Mouse (Mus musculus): Measurements from ENCODE around the gene Actr3b. TPM values are rescaled to one million over a fixed set of nuclear protein-coding genes. Genes with fewer than 3 reads are reported as not detected.
A peak's percentile ranks its signal among the peaks of the same experiment; 100 is the strongest.

Actr3b gene
- polyA plus RNA-seq, 1 experiment from 2014 or later = 4.1 TPM

DNA sequence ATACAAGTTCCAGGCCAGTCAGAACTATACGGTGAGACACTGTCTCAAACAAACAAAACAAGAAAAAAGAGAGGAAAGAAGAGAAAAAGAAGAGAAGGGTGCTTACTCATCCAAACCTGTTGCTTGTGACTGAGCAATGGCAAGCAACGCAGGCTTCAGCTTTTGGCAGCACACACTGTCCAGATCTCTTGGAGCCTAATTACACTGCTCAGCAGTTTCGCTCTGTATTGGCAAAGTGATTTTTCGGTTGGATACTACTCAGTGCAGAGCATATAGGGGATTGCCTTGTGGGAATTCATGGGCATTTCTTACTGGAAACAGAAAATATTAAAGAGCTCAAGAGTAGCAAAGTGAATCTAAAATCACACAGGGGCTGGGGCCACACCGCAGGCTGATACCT, 6.9 kb upstream of the Actr3b start:
- H3K27ac ChIP-seq = no peak overlapping the region
- no peaks in the 10 kb centered on the region; the same call in 1 of the 2 replicates for H3K4me1 ChIP-seq
- no peaks in the 10 kb centered on the region for H3K36me3 ChIP-seq
- no peak overlapping the region for H3K4me2 ChIP-seq
- no peak for ATAC-seq (ENCODE audit: insufficient read depth, low FRiP score, low read depth)
- no peak overlapping the region for H3K4me3 ChIP-seq (replicated peaks)
- no peaks in the 10 kb centered on the region for H3K9me3 ChIP-seq
- WGBS = 66% methylated on average over 5 of the region's 5 CpGs
- no peak overlapping the region for H3K9ac ChIP-seq
- H3K27me3 ChIP-seq (replicated peaks) = no peaks in the 10 kb centered on the region

GRCm38 (mm10) chr5:25753556-25754235, 6.1 kb upstream of the Actr3b start:
- no peaks in the 10 kb centered on the region for H3K9me3 ChIP-seq
- no peak overlapping the region for H3K4me2 ChIP-seq
- WGBS = 39% methylated on average over 8 of the region's 8 CpGs
- H3K4me3 ChIP-seq (replicated peaks) = no peak overlapping the region
- H3K27me3 ChIP-seq (replicated peaks) = no peaks in the 10 kb centered on the region
- H3K27ac ChIP-seq = no peak overlapping the region
- H3K4me1 ChIP-seq = no peaks in the 10 kb centered on the region; the same call in 1 of the 2 replicates
- no peaks in the 10 kb centered on the region for H3K36me3 ChIP-seq
- no peak overlapping the region for H3K9ac ChIP-seq
- no peak for ATAC-seq (ENCODE audit: insufficient read depth, low FRiP score, low read depth)

- no peak overlapping the region for H3K4me3 ChIP-seq (replicated peaks)
- WGBS = 6% methylated on average over 2 of the region's 2 CpGs
- H3K9me3 ChIP-seq = no peaks in the 10 kb centered on the region
- no peak overlapping the region for H3K4me2 ChIP-seq
- H3K36me3 ChIP-seq = no peaks in the 10 kb centered on the region
- ATAC-seq (ENCODE audit: insufficient read depth, low FRiP score, low read depth) = 0 out of 2 replicates have a peak, but pooled peaks have one; percentile 63
- H3K27ac ChIP-seq = no peak overlapping the region
- no peaks in the 10 kb centered on the region for H3K27me3 ChIP-seq (replicated peaks)
- no peak overlapping the region for H3K9ac ChIP-seq
- H3K4me1 ChIP-seq = peaks cover 1% of the 10 kb centered on the region; the same call in 1 of the 2 replicates
Measured at GRCm38 (mm10) chr5:25754236-25754766, 5.5 kb upstream of the Actr3b start.

DNA sequence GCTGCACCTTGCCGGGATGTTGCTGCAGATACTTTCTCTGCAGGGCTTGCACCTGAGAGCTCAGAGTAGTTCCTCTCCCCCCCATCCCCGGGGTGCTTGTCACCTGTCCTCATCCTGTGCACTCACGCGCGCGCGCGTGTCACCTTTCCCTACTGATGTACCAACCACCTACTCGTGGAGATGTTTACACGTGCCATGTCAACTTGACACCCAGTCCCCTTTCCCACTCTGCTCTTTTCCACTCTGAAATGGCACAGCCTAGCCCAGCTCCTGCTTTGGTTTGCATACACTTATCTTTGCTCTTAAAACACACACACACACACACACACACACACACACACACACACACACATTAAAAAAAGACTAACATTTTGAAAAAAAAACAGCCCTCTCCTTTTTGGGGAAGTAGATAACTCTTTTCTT, 624 bp downstream of the Actr3b start:
- Histone ChIP-seq H3K4me2 (peak overlapping the region; percentile 98), H3K9ac (no peak overlapping the region), H3K27me3 (replicated peaks) (0 out of 2 replicates have a peak, but pooled peaks cover 4% of the 10 kb centered on the region), H3K4me1 (0 out of 2 replicates have a peak, but pooled peaks cover 9% of the 10 kb centered on the region), H3K4me3 (replicated peaks) (peak overlapping the region; percentile 71), H3K27ac (no peak overlapping the region), H3K9me3 (no peaks in the 10 kb centered on the region), H3K36me3 (no peaks in the 10 kb centered on the region)
- 4% methylated on average over 10 of the region's 10 CpGs for WGBS
- no peak for ATAC-seq (ENCODE audit: insufficient read depth, low FRiP score, low read depth)

- ATAC-seq (ENCODE audit: insufficient read depth, low FRiP score, low read depth) = no peak
- 66% methylated on average over 3 of the region's 3 CpGs for WGBS
- Histone ChIP-seq H3K4me1 (0 out of 2 replicates have a peak, but pooled peaks cover 9% of the 10 kb centered on the region), H3K27ac (no peak overlapping the region), H3K9me3 (no peaks in the 10 kb centered on the region), H3K27me3 (replicated peaks) (0 out of 2 replicates have a peak, but pooled peaks cover 4% of the 10 kb centered on the region), H3K9ac (no peak overlapping the region), H3K36me3 (no peaks in the 10 kb centered on the region), H3K4me3 (replicated peaks) (no peak overlapping the region), H3K4me2 (no peak overlapping the region)
Measured at GRCm38 (mm10) chr5:25760871-25761270, 1.1 kb downstream of the Actr3b start.

- Histone ChIP-seq H3K9ac (no peak overlapping the region), H3K36me3 (no peaks in the 10 kb centered on the region), H3K4me3 (replicated peaks) (no peak overlapping the region), H3K9me3 (no peaks in the 10 kb centered on the region), H3K27ac (no peak overlapping the region), H3K4me2 (no peak overlapping the region), H3K4me1 (0 out of 2 replicates have a peak, but pooled peaks cover 9% of the 10 kb centered on the region), H3K27me3 (replicated peaks) (0 out of 2 replicates have a peak, but pooled peaks cover 4% of the 10 kb centered on the region)
- 78% methylated on average over 2 of the region's 2 CpGs for WGBS
- ATAC-seq (ENCODE audit: insufficient read depth, low FRiP score, low read depth) = no peak
Measured at GRCm38 (mm10) chr5:25761850-25762249, 2.1 kb downstream of the Actr3b start.

DNA sequence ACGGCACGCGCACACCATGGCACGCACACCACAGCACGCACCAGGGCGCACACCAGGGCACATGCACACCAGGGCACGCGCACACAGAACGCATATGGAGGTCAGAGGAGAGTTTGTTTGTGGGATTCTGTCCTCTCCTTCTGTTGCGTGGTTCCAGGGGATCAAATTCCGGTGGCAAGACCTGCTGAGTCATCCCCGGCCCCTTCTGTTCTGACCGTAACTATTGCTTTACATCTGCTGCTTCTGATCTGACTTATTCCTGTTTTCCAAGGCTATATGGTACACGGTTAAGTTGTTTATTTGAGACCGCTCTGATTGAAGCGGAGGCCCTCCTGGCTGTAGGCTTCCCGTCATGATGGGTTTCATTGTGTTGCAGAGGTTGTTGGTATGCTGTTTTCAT, 9.2 kb downstream of the Actr3b start:
- no peaks in the 10 kb centered on the region for H3K4me1 ChIP-seq
- H3K9ac ChIP-seq = no peak overlapping the region
- no peaks in the 10 kb centered on the region for H3K9me3 ChIP-seq
- H3K4me2 ChIP-seq = peak overlapping the region; percentile 31
- no peak overlapping the region for H3K27ac ChIP-seq
- no peaks in the 10 kb centered on the region for H3K36me3 ChIP-seq
- no peaks in the 10 kb centered on the region for H3K27me3 ChIP-seq (replicated peaks)
- no peak for ATAC-seq (ENCODE audit: insufficient read depth, low FRiP score, low read depth)
- H3K4me3 ChIP-seq (replicated peaks) = peak overlapping the region; percentile 12; the same call in 1 of the 2 replicates
- WGBS = 57% methylated on average over 17 of the region's 17 CpGs

DNA sequence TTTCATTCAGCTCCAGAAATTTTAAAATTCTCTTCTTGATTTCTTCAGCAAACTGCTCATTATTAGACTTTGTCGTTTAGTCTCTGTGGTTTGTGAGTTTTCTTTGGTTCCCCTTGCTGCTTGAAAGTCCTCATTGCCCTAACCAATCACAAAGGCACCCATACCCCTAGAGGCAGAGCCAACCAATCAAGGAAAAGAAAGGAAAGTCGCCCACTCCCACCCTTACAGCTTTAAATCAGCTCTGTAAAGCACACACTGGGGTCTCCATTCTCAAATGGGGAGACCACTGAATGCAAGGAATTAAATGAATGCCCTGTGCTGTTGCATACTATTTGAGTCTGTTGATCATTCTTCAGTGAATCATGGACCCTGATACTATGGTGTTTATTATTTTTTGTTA, 9.6 kb downstream of the Actr3b start:
- no peak overlapping the region for H3K4me2 ChIP-seq
- H3K9me3 ChIP-seq = no peaks in the 10 kb centered on the region
- H3K4me3 ChIP-seq (replicated peaks) = no peak overlapping the region
- H3K36me3 ChIP-seq = no peaks in the 10 kb centered on the region
- H3K27ac ChIP-seq = no peak overlapping the region
- WGBS = 37% methylated on average over 2 of the region's 2 CpGs
- no peaks in the 10 kb centered on the region for H3K4me1 ChIP-seq
- ATAC-seq (ENCODE audit: insufficient read depth, low FRiP score, low read depth) = no peak
- H3K27me3 ChIP-seq (replicated peaks) = no peaks in the 10 kb centered on the region
- H3K9ac ChIP-seq = no peak overlapping the region

GRCm38 (mm10) chr5:25772456-25772855, 12.7 kb downstream of the Actr3b start:
- Histone ChIP-seq H3K4me3 (replicated peaks) (no peak overlapping the region), H3K36me3 (no peaks in the 10 kb centered on the region), H3K27ac (no peak overlapping the region), H3K27me3 (replicated peaks) (no peaks in the 10 kb centered on the region), H3K9me3 (no peaks in the 10 kb centered on the region), H3K4me2 (no peak overlapping the region), H3K4me1 (no peaks in the 10 kb centered on the region), H3K9ac (no peak overlapping the region)
- WGBS = 92% methylated on average over 9 of the region's 9 CpGs
- ATAC-seq (ENCODE audit: insufficient read depth, low FRiP score, low read depth) = no peak

DNA sequence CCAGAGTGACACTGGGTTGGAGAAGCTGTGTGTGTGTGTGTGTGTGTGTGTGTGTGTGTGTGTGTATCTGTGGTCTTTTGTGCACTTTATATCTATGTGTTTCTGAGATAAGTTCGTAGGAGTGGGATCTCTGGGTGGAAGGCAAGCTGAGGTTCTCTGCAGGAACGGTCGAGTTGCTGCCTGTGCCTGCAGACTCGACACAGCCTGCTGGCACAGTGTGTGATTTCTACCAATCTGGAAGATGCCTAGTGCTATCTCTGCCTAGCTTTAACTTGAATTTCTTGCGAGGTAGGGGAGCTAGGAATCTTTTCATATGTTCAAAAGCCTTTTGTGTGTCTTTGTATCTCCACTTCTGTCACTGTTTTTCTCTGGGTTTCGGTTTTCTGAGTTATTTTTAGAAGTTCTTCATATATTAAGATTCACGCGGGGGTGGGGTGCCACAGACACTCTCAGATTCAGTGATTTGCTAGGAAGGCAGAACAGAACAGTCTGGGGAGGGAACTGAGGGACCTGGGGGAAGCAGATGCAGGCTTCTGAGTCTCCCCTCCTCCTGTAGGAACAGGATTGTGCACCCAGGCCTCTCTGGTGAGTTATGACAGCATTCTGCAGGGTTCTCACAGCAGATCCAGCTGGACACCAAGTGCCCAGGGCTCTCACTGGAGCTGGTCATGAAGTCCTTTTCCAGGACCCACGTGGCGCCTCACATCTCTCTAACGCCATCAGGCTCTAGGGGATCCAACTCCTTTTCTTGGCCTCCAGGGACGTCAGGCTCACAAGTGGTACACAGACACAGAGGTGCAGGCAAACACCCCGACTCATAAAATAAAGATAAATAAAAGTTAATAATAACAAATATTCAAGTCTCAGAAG, 14.4 kb downstream of the Actr3b start:
- no peak overlapping the region for H3K27ac ChIP-seq

DNA sequence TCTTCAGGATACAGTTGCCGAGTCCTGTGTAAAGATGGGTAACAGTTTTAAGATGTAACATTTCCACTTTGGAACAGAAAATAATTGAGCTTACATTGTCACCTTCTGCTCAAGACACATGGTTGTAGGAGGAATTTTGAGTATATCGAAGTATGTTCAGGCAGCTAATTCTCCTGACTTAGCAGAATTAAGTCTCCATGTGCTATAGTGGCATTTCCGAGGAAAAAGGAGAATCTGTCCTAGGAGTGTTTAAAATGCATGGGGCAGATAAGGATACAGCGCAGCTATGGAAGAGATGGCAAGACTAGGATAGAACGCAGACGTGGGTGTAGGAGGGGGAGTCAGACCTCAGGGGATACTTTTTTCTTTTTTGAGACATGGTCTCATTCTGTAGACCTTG, 31.8 kb downstream of the Actr3b start:
- Histone ChIP-seq H3K4me1 (no peaks in the 10 kb centered on the region), H3K9me3 (no peaks in the 10 kb centered on the region), H3K4me3 (replicated peaks) (no peak overlapping the region), H3K4me2 (no peak overlapping the region), H3K36me3 (no peaks in the 10 kb centered on the region), H3K27ac (no peak overlapping the region), H3K27me3 (replicated peaks) (no peaks in the 10 kb centered on the region), H3K9ac (no peak overlapping the region)
- ATAC-seq (ENCODE audit: insufficient read depth, low FRiP score, low read depth) = no peak
- WGBS = 85% methylated on average over 6 of the region's 6 CpGs

More for the DNA sequence above, 14.4 kb downstream of the Actr3b start:
- Histone ChIP-seq H3K9me3 (no peaks in the 10 kb centered on the region), H3K27me3 (replicated peaks) (no peaks in the 10 kb centered on the region), H3K4me1 (no peaks in the 10 kb centered on the region), H3K9ac (no peak overlapping the region), H3K36me3 (no peaks in the 10 kb centered on the region), H3K4me2 (no peak overlapping the region), H3K4me3 (replicated peaks) (no peak overlapping the region)
- no peak for ATAC-seq (ENCODE audit: insufficient read depth, low FRiP score, low read depth)
- WGBS = 60% methylated on average over 13 of the region's 13 CpGs

DNA sequence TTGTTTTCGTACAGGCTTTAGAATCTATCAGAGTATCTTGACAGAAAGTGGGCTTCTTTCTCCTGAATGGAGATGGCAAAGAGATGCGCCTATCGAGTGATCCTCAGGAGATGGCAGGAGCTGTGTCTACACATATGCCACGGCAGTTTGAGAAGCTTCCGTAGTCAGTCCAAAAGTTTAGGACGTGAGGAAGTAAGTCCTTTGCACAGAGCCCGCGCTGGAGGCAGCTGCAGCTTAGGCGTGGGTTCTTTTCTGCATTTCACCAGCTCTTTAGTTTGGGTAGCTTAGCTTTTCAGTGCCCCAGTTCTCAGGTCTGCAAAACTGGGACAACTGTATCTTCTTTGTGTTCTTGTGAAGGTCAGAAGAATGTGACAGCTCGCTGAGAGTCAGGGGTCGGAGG, 38.0 kb downstream of the Actr3b start:
- no peak overlapping the region for H3K27ac ChIP-seq
- H3K9ac ChIP-seq = no peak overlapping the region
- no peak for ATAC-seq (ENCODE audit: insufficient read depth, low FRiP score, low read depth)
- no peaks in the 10 kb centered on the region for H3K27me3 ChIP-seq (replicated peaks)
- H3K4me2 ChIP-seq = no peak overlapping the region
- H3K4me3 ChIP-seq (replicated peaks) = no peak overlapping the region
- WGBS = 77% methylated on average over 11 of the region's 11 CpGs
- H3K36me3 ChIP-seq = no peaks in the 10 kb centered on the region
- H3K9me3 ChIP-seq = no peaks in the 10 kb centered on the region
- H3K4me1 ChIP-seq = no peaks in the 10 kb centered on the region

All from stomach, embryonic 15.5 days (tissue).